8 mouse cellular contexts compared by ENCODE assay signal in the genomic region with DNA sequence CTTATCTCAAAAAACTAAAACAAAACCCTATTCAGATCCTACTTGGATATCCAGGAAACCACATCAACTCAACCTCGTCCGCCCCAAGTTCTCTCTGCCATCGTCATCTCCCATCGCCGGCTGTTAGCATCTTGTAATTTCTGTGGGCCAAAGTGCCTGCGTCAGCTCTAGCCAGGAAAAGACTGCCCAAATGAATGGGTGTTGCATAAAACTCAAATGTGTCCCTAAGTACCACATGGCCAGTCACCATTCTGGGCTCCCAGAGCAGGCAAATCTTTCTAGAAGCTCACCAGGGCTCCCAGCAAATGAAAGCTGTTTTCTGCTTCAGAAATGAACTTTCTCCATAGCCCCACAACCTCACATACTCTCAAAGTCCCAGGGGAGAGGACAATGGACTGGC. TPM values are rescaled to one million over a fixed set of nuclear protein-coding genes. Genes with fewer than 3 reads are reported as not detected.
DNase-seq lines count a peak whose midpoint lies in the region; ATAC-seq lines count a peak whose summit lies in the region.
"Had no signal": no experiment of that assay in that cellular context is flagged by ENCODE, and none has a peak within 500 bp of the region (broad histone marks: within the 10 kb centered on the region; RNA-seq: fewer than 3 reads in every experiment).

No protein-coding gene starts in this region.

- H3K4me3 ChIP-seq in lung, embryonic 16.5 days (ENCODE audit: low read length) = peak overlapping the region; percentile 13; the same call in 1 of the 2 replicates
- H3K4me3 ChIP-seq in heart, embryonic 16.5 days (ENCODE audit: low read length) = no peak overlapping the region
- H3K4me3 ChIP-seq in limb, embryonic 12.5 days (replicated peaks) = peak overlapping the region; percentile 96; the same call in 1 of the 2 replicates
- 0 out of 2 replicates have a peak overlapping the region, but pooled peaks have one; percentile 95 for H3K4me3 ChIP-seq in stomach, embryonic 14.5 days (ENCODE audit: low read depth, low read length)
- H3K4me3 ChIP-seq: megakaryocyte, embryonic 14.5 days had no signal

- DNase-seq in lung, postnatal 25 days (ENCODE audit: low spot score) = no peak
- no peak for DNase-seq in adrenal gland, postnatal 14 days
- no peak for DNase-seq in frontal cortex, postnatal 36 days (ENCODE audit: low spot score in 2 of 2)

- no peaks in the 10 kb centered on the region for H3K9me3 ChIP-seq in lung, embryonic 16.5 days (ENCODE audit: control insufficient read depth, low read length)
- H3K9me3 ChIP-seq in heart, embryonic 16.5 days (replicated peaks; ENCODE audit: control insufficient read depth, low read length) = no peaks in the 10 kb centered on the region
- no peaks in the 10 kb centered on the region for H3K9me3 ChIP-seq in limb, embryonic 12.5 days
- H3K9me3 ChIP-seq in stomach, embryonic 14.5 days (ENCODE audit: control insufficient read depth, low read depth, low read length) = no peaks in the 10 kb centered on the region

- no peaks in the 10 kb centered on the region for H3K36me3 ChIP-seq in lung, embryonic 16.5 days (ENCODE audit: control insufficient read depth, insufficient read depth, low read length)
- no peaks in the 10 kb centered on the region for H3K36me3 ChIP-seq in heart, embryonic 16.5 days (ENCODE audit: control insufficient read depth, insufficient read depth)
- peaks cover 12% of the 10 kb centered on the region; the same call in 1 of the 2 replicates for H3K36me3 ChIP-seq in limb, embryonic 12.5 days
- H3K36me3 ChIP-seq in stomach, embryonic 14.5 days (ENCODE audit: control insufficient read depth, insufficient read depth, low read length) = no peaks in the 10 kb centered on the region

- H3K27me3 ChIP-seq in lung, embryonic 16.5 days (ENCODE audit: control insufficient read depth, insufficient read depth, low read depth, low read length) = no peaks in the 10 kb centered on the region
- H3K27me3 ChIP-seq in heart, embryonic 16.5 days (ENCODE audit: control insufficient read depth, insufficient read depth, low read length) = no peaks in the 10 kb centered on the region
- no peaks in the 10 kb centered on the region for H3K27me3 ChIP-seq in limb, embryonic 12.5 days
- H3K27me3 ChIP-seq in stomach, embryonic 14.5 days (ENCODE audit: control insufficient read depth, insufficient read depth, low read length) = no peaks in the 10 kb centered on the region

- peak overlapping the region; percentile 97 for H3K9ac ChIP-seq in lung, embryonic 16.5 days (ENCODE audit: low read length)
- H3K9ac ChIP-seq in heart, embryonic 16.5 days (ENCODE audit: low read length) = peak overlapping the region; percentile 98; the same call in 1 of the 2 replicates
- H3K9ac ChIP-seq in limb, embryonic 12.5 days (replicated peaks) = no peak overlapping the region
- no peak overlapping the region; the same call in 1 of the 2 replicates for H3K9ac ChIP-seq in stomach, embryonic 14.5 days (replicated peaks; ENCODE audit: low read depth, low read length)

- no peak for ATAC-seq in lung, embryonic 16.5 days (ENCODE audit: low read depth)
- no peak for ATAC-seq in heart, embryonic 16.5 days (replicated peaks; ENCODE audit: extremely low read depth, insufficient read depth, low FRiP score)
- no peak for ATAC-seq in limb, embryonic 12.5 days (ENCODE audit: insufficient number of reproducible peaks, insufficient read depth, low FRiP score, low TSS enrichment, low read depth)
- ATAC-seq in stomach, embryonic 14.5 days (ENCODE audit: insufficient number of reproducible peaks, insufficient read depth, low FRiP score, low read depth) = no peak

- peak overlapping the region; percentile 83 for H3K27ac ChIP-seq in lung, embryonic 16.5 days (ENCODE audit: low read length)
- H3K27ac ChIP-seq in heart, embryonic 16.5 days (ENCODE audit: low read length) = peak overlapping the region; percentile 88; the same call in 1 of the 2 replicates
- H3K27ac ChIP-seq in limb, embryonic 12.5 days = peak overlapping the region; percentile 82; the same call in 1 of the 2 replicates
- H3K27ac ChIP-seq in stomach, embryonic 14.5 days (ENCODE audit: low read length) = peak overlapping the region; percentile 72; the same call in 1 of the 2 replicates

- H3K4me2 ChIP-seq in lung, embryonic 16.5 days (ENCODE audit: low read depth, low read length) = peak overlapping the region; percentile 85
- peak overlapping the region; percentile 67; the same call in 1 of the 2 replicates for H3K4me2 ChIP-seq in heart, embryonic 16.5 days (ENCODE audit: low read depth, low read length)
- peak overlapping the region; percentile 77 for H3K4me2 ChIP-seq in limb, embryonic 12.5 days
- peak overlapping the region; percentile 87 for H3K4me2 ChIP-seq in stomach, embryonic 14.5 days (replicated peaks; ENCODE audit: low read depth, low read length)

- peaks cover 70% of the 10 kb centered on the region for H3K4me1 ChIP-seq in lung, embryonic 16.5 days (replicated peaks; ENCODE audit: control insufficient read depth, insufficient read depth, low read length)
- H3K4me1 ChIP-seq in heart, embryonic 16.5 days (ENCODE audit: control insufficient read depth, insufficient read depth, low read length) = peaks cover 72% of the 10 kb centered on the region
- H3K4me1 ChIP-seq in limb, embryonic 12.5 days (replicated peaks) = peaks cover 74% of the 10 kb centered on the region
- peaks cover 67% of the 10 kb centered on the region for H3K4me1 ChIP-seq in stomach, embryonic 14.5 days (ENCODE audit: control insufficient read depth, insufficient read depth, low read length)

- WGBS in lung, embryonic 16.5 days = 48% methylated on average over 6 of the region's 6 CpGs
- 72% methylated on average over 6 of the region's 6 CpGs for WGBS in heart, embryonic 16.5 days
- WGBS in limb, embryonic 12.5 days = 87% methylated on average over 6 of the region's 6 CpGs
- 65% methylated on average over 6 of the region's 6 CpGs for WGBS in stomach, embryonic 14.5 days

RNA-seq across cellular contexts. Expression of gene Bcar1, which starts 2.1 kb away (rescaled TPM):
- polyA plus RNA-seq in lung, embryonic 16.5 days (2015; fragmentation: Nextera tagmentation; extraction: Ambion mirVana) = 49.2 and 52.1 TPM in 2 replicates
- polyA plus RNA-seq in heart, embryonic 16.5 days (2015; fragmentation: Nextera tagmentation; extraction: Ambion mirVana) = 39.8 and 46.7 TPM in 2 replicates
- 39.5 and 39.7 TPM in 2 replicates for polyA plus RNA-seq in limb, embryonic 12.5 days (2016; fragmentation: Nextera tagmentation; extraction: Ambion mirVana)
- polyA plus RNA-seq in stomach, embryonic 14.5 days (2014; fragmentation: Nextera tagmentation; extraction: Ambion mirVana) = 43.5 and 46.5 TPM in 2 replicates
- total RNA-seq in adrenal gland, postnatal 14 days (2021) = 59.6 and 67.1 TPM in 2 replicates

RNA-seq across cellular contexts. Expression of gene Ctrb1, which starts 50.7 kb away (rescaled TPM):
- polyA plus RNA-seq in lung, embryonic 16.5 days (2015; fragmentation: Nextera tagmentation; extraction: Ambion mirVana) = 1.2 TPM in 1 of 2 replicates, not detected in the other
- 0.17 and 2.1 TPM in 2 replicates for polyA plus RNA-seq in heart, embryonic 16.5 days (2015; fragmentation: Nextera tagmentation; extraction: Ambion mirVana)
- not detected in 2 replicates for polyA plus RNA-seq in limb, embryonic 12.5 days (2016; fragmentation: Nextera tagmentation; extraction: Ambion mirVana)
- 201 TPM in 1 of 2 replicates, not detected in the other for polyA plus RNA-seq in stomach, embryonic 14.5 days (2014; fragmentation: Nextera tagmentation; extraction: Ambion mirVana)
- 0.41 TPM in 1 of 2 replicates, not detected in the other for total RNA-seq in adrenal gland, postnatal 14 days (2021)

Comparison
In these comparisons a context has a peak if more than half of its experiments do, and no peak if none do; other contexts are left out.
1. H3K9ac ChIP-seq: peak in lung, embryonic 16.5 days (single experiment) and heart, embryonic 16.5 days (single experiment); none in limb, embryonic 12.5 days (single experiment) and stomach, embryonic 14.5 days (single experiment).
2. Peak in every context shown above with its lines, with median percentiles within 50 percentile points of each other: H3K27ac ChIP-seq and H3K4me2 ChIP-seq.